In genomic region chr11:80088917-80089816, GRCm38 (mm10) we compare ENCODE assay signal across 8 mouse cellular contexts. TPM values are rescaled to one million over a fixed set of nuclear protein-coding genes. Genes with fewer than 3 reads are reported as not detected.
A peak's percentile ranks its signal among the peaks of the same experiment; 100 is the strongest.
DNase-seq lines count a peak whose midpoint lies in the region; ATAC-seq and TF ChIP-seq lines count a peak whose summit lies in the region.

TSS of gene Atad5 (plus strand) at chr11:80089400.

- H3K4me3 ChIP-seq in G1E (ENCODE audit: low read depth, low read length) = peak within 1 kb of the TSS; percentile 93
- H3K4me3 ChIP-seq in forebrain, postnatal 0 days (ENCODE audit: low read depth, low read length) = peak within 1 kb of the TSS; percentile 90
- H3K4me3 ChIP-seq in lung, embryonic 15.5 days = peak within 1 kb of the TSS; percentile 89

- H3K4me2 ChIP-seq in forebrain, postnatal 0 days (ENCODE audit: low read depth) = peak within 1 kb of the TSS; percentile 78
- peak within 1 kb of the TSS; percentile 62 for H3K4me2 ChIP-seq in lung, embryonic 15.5 days

- peaks cover 21% of the 10 kb centered on the region for H3K36me3 ChIP-seq in G1E (replicated peaks)
- no peaks in the 10 kb centered on the region for H3K36me3 ChIP-seq in forebrain, postnatal 0 days (ENCODE audit: insufficient read depth)
- H3K36me3 ChIP-seq in lung, embryonic 15.5 days = peaks cover 4% of the 10 kb centered on the region; the same call in 1 of the 2 replicates

- peak; percentile 28; the same call in 1 of the 2 replicates for ATAC-seq in G1E (ENCODE audit: extremely low read depth, insufficient number of reproducible peaks, low FRiP score, poor library complexity, severe bottlenecking)
- ATAC-seq in forebrain, postnatal 0 days = peak; percentile 90
- peak; percentile 85 for ATAC-seq in lung, embryonic 15.5 days (ENCODE audit: borderline replicate concordance, extremely low read depth, low FRiP score, low TSS enrichment)

- TF ChIP-seq CTCF in G1E (IDR thresholded peaks at IDR 0.05; ENCODE audit: low read depth, low read length) = no peak
- TF ChIP-seq CTCF in forebrain, postnatal 0 days (IDR thresholded peaks at IDR 0.05; ENCODE audit: low read depth) = no peak

- peak; percentile 34 for DNase-seq in G1E (ENCODE audit: low spot score)
- peak; percentile 86 to 95 for DNase-seq in cerebellum, adult 18-20 months
- peak; percentile 94 for DNase-seq in forebrain, postnatal 0 days
- peak; percentile 95 for DNase-seq in heart, postnatal 4 days
- DNase-seq in layer of hippocampus, adult 8-10 months (ENCODE audit: low spot score in 2 of 2) = peak; percentile 58 to 87
- peak; percentile 68 for DNase-seq in ovary, adult 18-20 months (ENCODE audit: low spot score)
- DNase-seq in thymus, postnatal 0 days (ENCODE audit: low spot score) = peak; percentile 87

- H3K9ac ChIP-seq in forebrain, postnatal 0 days = peak within 1 kb of the TSS; percentile 80
- peak within 1 kb of the TSS; percentile 87 for H3K9ac ChIP-seq in lung, embryonic 15.5 days

- H3K4me1 ChIP-seq in G1E (ENCODE audit: insufficient read depth, low read depth, low read length) = peaks cover 61% of the 10 kb centered on the region
- H3K4me1 ChIP-seq in forebrain, postnatal 0 days (ENCODE audit: insufficient read depth) = no peaks in the 10 kb centered on the region
- peaks cover 13% of the 10 kb centered on the region for H3K4me1 ChIP-seq in lung, embryonic 15.5 days

- WGBS in forebrain, postnatal 0 days = 6% methylated on average over 57 of the region's 57 CpGs
- 5% methylated on average over 57 of the region's 57 CpGs for WGBS in lung, embryonic 15.5 days

- H3K9me3 ChIP-seq in G1E (replicated peaks) = no peaks in the 10 kb centered on the region
- H3K9me3 ChIP-seq in forebrain, postnatal 0 days (ENCODE audit: low read length) = no peaks in the 10 kb centered on the region
- no peaks in the 10 kb centered on the region for H3K9me3 ChIP-seq in lung, embryonic 15.5 days

- no peak within 1 kb of the TSS for H3K27ac ChIP-seq in forebrain, postnatal 0 days (ENCODE audit: low read depth, low read length)
- peak within 1 kb of the TSS; percentile 74 for H3K27ac ChIP-seq in lung, embryonic 15.5 days

- H3K27me3 ChIP-seq in G1E (ENCODE audit: insufficient read depth, low read length) = no peaks in the 10 kb centered on the region
- H3K27me3 ChIP-seq in forebrain, postnatal 0 days (ENCODE audit: insufficient read depth, low read length) = no peaks in the 10 kb centered on the region
- H3K27me3 ChIP-seq in lung, embryonic 15.5 days = no peaks in the 10 kb centered on the region

RNA-seq across cellular contexts. Expression of gene Atad5, which starts in this region (rescaled TPM):
- 88.0 and 98.7 TPM in 2 replicates for total RNA-seq in G1E (2014; fragmentation: Nextera tagmentation)
- total RNA-seq in G1E (2017) = 61.9 and 69.2 TPM in 2 replicates
- polyA plus RNA-seq in G1E (2012) = 6.7 and 7.0 TPM in 2 replicates
- total RNA-seq in forebrain, postnatal 0 days (2014; rRNA removed) = 8.9 and 10.6 TPM in 2 replicates
- polyA plus RNA-seq in forebrain, postnatal 0 days (2015; fragmentation: Nextera tagmentation; extraction: Ambion mirVana) = 1.9 and 3.2 TPM in 2 replicates
- total RNA-seq in heart, postnatal 4 days (2021) = 1 to 10 TPM; 8.2 to 8.8 TPM
- total RNA-seq in layer of hippocampus, adult 8-10 months (2022) = 1 to 10 TPM; 2.8 to 4.7 (median 3.3) TPM
- polyA plus RNA-seq in lung, embryonic 15.5 days (2015; fragmentation: Nextera tagmentation; extraction: Ambion mirVana) = 10.8 and 11.4 TPM in 2 replicates
- polyA plus RNA-seq in thymus, postnatal 0 days (2015; fragmentation: Nextera tagmentation; extraction: Ambion mirVana) = 14.9 and 15.7 TPM in 2 replicates

Comparison
In these comparisons a context has a peak if more than half of its experiments do, and no peak if none do; other contexts are left out.
1. ATAC-seq: peak in every context shown above with its lines; median percentile 90 in forebrain, postnatal 0 days; 85 in lung, embryonic 15.5 days; 28 in G1E.
2. DNase-seq: peak in every context shown above with its lines; median percentile 95 in heart, postnatal 4 days; 94 in forebrain, postnatal 0 days; 90 in cerebellum, adult 18-20 months; 87 in thymus, postnatal 0 days; 72 in layer of hippocampus, adult 8-10 months; 68 in ovary, adult 18-20 months; 34 in G1E.